Mouse (Mus musculus) cortical plate, adult 2 months (tissue): Measurements from ENCODE around the gene Themis2. TPM values are rescaled to one million over a fixed set of nuclear protein-coding genes. Genes with fewer than 3 reads are reported as not detected.

ENCODE experiments used
- H3K27ac ChIP-seq: fragments of 200-500 bp; 2 replicates; pipeline ENCODE4 v1.5.1; 2012; ENCODE audit warnings: low read length, control low read depth, inconsistent platforms; ENCODE audit not compliant: insufficient read depth
- H3K4me1 ChIP-seq: fragments of 200-500 bp; 2 replicates; pipeline ENCODE4 v1.6.1; 2011; ENCODE audit warnings: low read length; ENCODE audit not compliant: control insufficient read depth, insufficient read depth
- H3K4me3 ChIP-seq: fragments of 200-500 bp; 2 replicates; pipeline ENCODE4 v1.5.1; 2011; ENCODE audit warnings: mild to moderate bottlenecking, low read length, control low read depth; ENCODE audit not compliant: insufficient read depth
- CTCF ChIP-seq: fragments of 200-500 bp; IDR thresholded peaks from 2 replicates; pipeline ENCODE4 v1.5.1; 2011; ENCODE audit warnings: mild to moderate bottlenecking, control low read depth, low read length; ENCODE audit not compliant: insufficient read depth; ENCODE audit errors: extremely low read depth
- POLR2A ChIP-seq: fragments of 200-500 bp; IDR thresholded peaks from 2 replicates; pipeline ENCODE4 v1.6.1; 2011; ENCODE audit warnings: mild to moderate bottlenecking, low read length, control low read depth; ENCODE audit not compliant: insufficient read depth; ENCODE audit errors: extremely low read depth
- polyA plus RNA-seq: library from polyadenylated mRNA; depleted of rRNA; stranded (reverse); fragments of >200 nt; gene quantifications from 2 replicates; pipeline ENCODE4 v1.2.3, GENCODE M21; 2012

Themis2 gene
- polyA plus RNA-seq, 1 experiment, result 1.3 TPM

GRCm38 (mm10) chr4:132809621-132810020 lies 13.4 kb upstream of the Themis2 start:
- peaks cover 2% of the 10 kb centered on the region for H3K4me1 ChIP-seq
- TF ChIP-seq CTCF, result no peak
- TF ChIP-seq POLR2A, result no peak
- 0 out of 2 replicates have a peak overlapping the region, but pooled peaks have one; percentile 6 for H3K27ac ChIP-seq
- H3K4me3 ChIP-seq, result no peak overlapping the region

- TF ChIP-seq CTCF (no peak), POLR2A (no peak)
- Histone ChIP-seq H3K4me3 (no peak overlapping the region), H3K4me1 (peaks cover 2% of the 10 kb centered on the region), H3K27ac (no peak overlapping the region)
These were observed 11.8 kb upstream of the Themis2 start for GRCm38 (mm10) chr4:132807771-132808641.

GRCm38 (mm10) chr4:132806620-132807191 lies 10.5 kb upstream of the Themis2 start:
- Histone ChIP-seq H3K4me3 (no peak overlapping the region), H3K27ac (no peak overlapping the region), H3K4me1 (peaks cover 2% of the 10 kb centered on the region)
- no peak for TF ChIP-seq POLR2A
- TF ChIP-seq CTCF, result no peak

GRCm38 (mm10) chr4:132805599-132806197 lies 9.5 kb upstream of the Themis2 start:
- peaks cover 2% of the 10 kb centered on the region for H3K4me1 ChIP-seq
- no peak overlapping the region for H3K27ac ChIP-seq
- no peak for TF ChIP-seq POLR2A
- no peak overlapping the region for H3K4me3 ChIP-seq

- H3K4me3 ChIP-seq, result no peak overlapping the region
- peaks cover 2% of the 10 kb centered on the region for H3K4me1 ChIP-seq
- H3K27ac ChIP-seq, result no peak overlapping the region
- TF ChIP-seq CTCF (no peak), POLR2A (no peak)
These were observed 9.0 kb upstream of the Themis2 start for GRCm38 (mm10) chr4:132805146-132805545.

GRCm38 (mm10) chr4:132804331-132804730 lies 8.1 kb upstream of the Themis2 start:
- TF ChIP-seq POLR2A (no peak), CTCF (no peak)
- H3K4me1 ChIP-seq, result peaks cover 2% of the 10 kb centered on the region
- no peak overlapping the region for H3K4me3 ChIP-seq
- no peak overlapping the region for H3K27ac ChIP-seq

GRCm38 (mm10) chr4:132803876-132804275 lies 7.7 kb upstream of the Themis2 start:
- Histone ChIP-seq H3K4me1 (peaks cover 2% of the 10 kb centered on the region; the same call in 1 of the 2 replicates), H3K4me3 (no peak overlapping the region), H3K27ac (no peak overlapping the region)
- TF ChIP-seq POLR2A, result no peak
- no peak for TF ChIP-seq CTCF

GRCm38 (mm10) chr4:132803212-132803611 lies 7.0 kb upstream of the Themis2 start:
- Histone ChIP-seq H3K27ac (no peak overlapping the region), H3K4me3 (no peak overlapping the region), H3K4me1 (peaks cover under 1% of the 10 kb centered on the region; the same call in 1 of the 2 replicates)
- TF ChIP-seq POLR2A (no peak), CTCF (no peak)

- no peaks in the 10 kb centered on the region for H3K4me1 ChIP-seq
- TF ChIP-seq CTCF, result no peak
- no peak for TF ChIP-seq POLR2A
- no peak overlapping the region for H3K27ac ChIP-seq
These were observed 6.0 kb upstream of the Themis2 start for GRCm38 (mm10) chr4:132802171-132802637.

More at GRCm38 (mm10) chr4:132802171-132802637, 6.0 kb upstream of the Themis2 start:
- H3K4me3 ChIP-seq, result no peak overlapping the region
